Mouse (Mus musculus) urinary bladder, postnatal 14 days (tissue): ENCODE measurements at regions not wholly inside any gene's neighbourhood (a gene's known extent, or its start where the extent isn't known, plus 50 kb on each side); places are given as distances from the start of the nearest gene placed in this dataset.

Source experiments
- DNase-seq: peaks from one replicate; pipeline ENCODE4 v3.0.0; 2021; ENCODE audit warnings: low spot score

GRCm38 (mm10) chr8:53749263-53749662, 110.4 kb upstream of the Neil3 start:
- no peak for DNase-seq

GRCm38 (mm10) chr8:53769211-53769610, 130.3 kb upstream of the Neil3 start:
- no peak for DNase-seq

GRCm38 (mm10) chr8:53775511-53775910, 136.6 kb upstream of the Neil3 start:
- DNase-seq: no peak

- peak; percentile 9 for DNase-seq
Measured at GRCm38 (mm10) chr8:53780886-53781285, 142.0 kb upstream of the Neil3 start.

- no peak for DNase-seq
Measured at GRCm38 (mm10) chr8:53781885-53782284, 143.0 kb upstream of the Neil3 start.

GRCm38 (mm10) chr8:53788202-53788601, 149.3 kb upstream of the Neil3 start:
- no peak for DNase-seq

- no peak for DNase-seq
Measured at GRCm38 (mm10) chr8:53821148-53821547, 182.3 kb upstream of the Neil3 start.

GRCm38 (mm10) chr8:53827395-53827794, 188.5 kb upstream of the Neil3 start:
- no peak for DNase-seq

- no peak for DNase-seq
Measured at GRCm38 (mm10) chr8:53847821-53848220, 209.0 kb upstream of the Neil3 start.

- DNase-seq: no peak
Measured at GRCm38 (mm10) chr8:53868567-53868966, 208.8 kb upstream of the Vegfc start.

- peak; percentile 5 for DNase-seq
Measured at GRCm38 (mm10) chr8:53869997-53870596, 207.3 kb upstream of the Vegfc start.

GRCm38 (mm10) chr8:53872033-53872619, 205.3 kb upstream of the Vegfc start:
- no peak for DNase-seq

GRCm38 (mm10) chr8:53878846-53879245, 198.6 kb upstream of the Vegfc start:
- DNase-seq: no peak

GRCm38 (mm10) chr8:53881551-53881950, 195.9 kb upstream of the Vegfc start:
- DNase-seq: no peak

GRCm38 (mm10) chr8:53892205-53892710, 185.1 kb upstream of the Vegfc start:
- DNase-seq: no peak

- DNase-seq: no peak
Measured at GRCm38 (mm10) chr8:53892770-53893169, 184.6 kb upstream of the Vegfc start.

GRCm38 (mm10) chr8:53922343-53922742, 155.1 kb upstream of the Vegfc start:
- DNase-seq: no peak

- no peak for DNase-seq
Measured at GRCm38 (mm10) chr8:53930685-53931084, 146.7 kb upstream of the Vegfc start.

- no peak for DNase-seq
Measured at GRCm38 (mm10) chr8:53938392-53938791, 139.0 kb upstream of the Vegfc start.

GRCm38 (mm10) chr8:53939519-53939918, 137.9 kb upstream of the Vegfc start:
- DNase-seq: no peak

- no peak for DNase-seq
Measured at GRCm38 (mm10) chr8:53941144-53941543, 136.3 kb upstream of the Vegfc start.

- no peak for DNase-seq
Measured at GRCm38 (mm10) chr8:53945561-53945960, 131.8 kb upstream of the Vegfc start.

- no peak for DNase-seq
Measured at GRCm38 (mm10) chr8:53947384-53947783, 130.0 kb upstream of the Vegfc start.
